Mouse (Mus musculus) B cell, adult 62 days (primary cell): Measurements from ENCODE around the gene Cc2d2a. TPM values are rescaled to one million over a fixed set of nuclear protein-coding genes. Genes with fewer than 3 reads are reported as not detected.

Experiments used
- total RNA-seq: library from RNA; stranded (reverse); gene quantifications from 4 replicates; pipeline ENCODE4 v1.2.4, GENCODE M21; 2023

Gene Cc2d2a
- total RNA-seq: not detected in 4 replicates

DNA sequence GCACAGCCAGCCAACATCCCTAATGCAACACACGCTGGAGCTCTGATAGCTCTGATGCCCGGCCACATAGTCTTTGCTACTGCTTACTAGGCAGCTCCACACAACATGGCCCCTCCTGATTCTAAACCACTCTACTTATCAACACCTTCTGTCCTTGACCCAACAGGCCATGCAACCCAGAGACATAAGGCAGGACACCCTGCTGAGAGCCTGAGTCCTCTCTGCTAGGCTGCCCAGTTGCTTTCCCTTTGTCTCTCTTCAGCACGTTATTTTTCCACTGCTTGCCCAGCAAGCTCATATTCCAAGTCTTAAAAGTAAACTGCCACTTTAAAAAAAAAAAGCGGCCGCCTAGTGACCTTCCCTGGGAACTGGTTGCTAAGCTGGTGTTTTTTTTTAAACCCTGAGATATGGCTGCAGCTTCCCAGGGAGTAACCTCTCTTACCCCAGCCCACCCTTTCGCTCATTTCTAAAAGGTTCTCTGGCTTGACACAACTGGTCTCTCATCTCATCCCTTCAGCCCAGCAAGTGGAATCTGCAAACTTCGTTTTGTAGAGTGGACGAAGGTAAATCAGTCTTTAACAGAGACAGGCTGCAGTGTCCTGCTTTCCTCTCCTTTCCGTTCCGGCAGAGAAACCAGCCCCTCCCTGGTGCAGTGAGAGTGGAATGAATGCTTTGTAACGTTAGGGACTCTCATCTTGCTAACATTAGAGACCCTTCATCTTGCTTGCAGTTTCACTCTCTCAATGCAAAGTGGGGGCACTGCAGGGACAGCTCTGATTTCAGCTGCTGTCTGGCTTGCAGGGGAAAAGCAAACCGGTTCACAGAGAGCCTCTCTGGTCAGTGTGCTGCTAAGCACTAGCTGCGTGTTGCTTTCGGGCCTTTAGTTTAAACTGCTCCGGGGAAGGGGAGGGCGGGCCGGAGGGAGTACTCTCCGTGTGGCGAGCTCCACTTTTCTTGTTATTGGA, at the start of gene Cc2d2a:
Cc2d2a (plus strand) TSS at position 350 of the 965 bp plus-strand sequence.

Other genes with a start within 250 kb of the Cc2d2a start
- not detected in 4 replicates for gene C1qtnf7, start 146.8 kb upstream of the Cc2d2a start, total RNA-seq
- 4.5 to 5.9 TPM (median 5.5 TPM) in 4 replicates for gene Bst1, start 156.5 kb downstream of the Cc2d2a start, total RNA-seq
- gene Fbxl5, start 159.3 kb downstream of the Cc2d2a start, total RNA-seq: 69.6 to 71.8 TPM (median 69.8 TPM) in 4 replicates
- 116 to 127 TPM (median 123 TPM) in 4 replicates for gene Cd38, start 206.2 kb downstream of the Cc2d2a start, total RNA-seq